Mouse (Mus musculus): ENCODE measurements around the gene Foxp4.
"Not testable (repeated sequence)": the region's sequence is repeated elsewhere in the genome, so short reads cannot be mapped to it uniquely, and the experiment has no call there.

Foxp4 gene

GRCm38 (mm10) chr17:47855544-47855943 is 68.9 kb downstream of the Foxp4 start:
- CTCF ChIA-PET = interaction anchor here (0.6 kb wide), 1 partner anchor 11 kb away, joined by 4 read pairs; no protein-coding TSS in a partner anchor

- CTCF ChIA-PET = no interaction called here
Observed at GRCm38 (mm10) chr17:47854908-47855307, 69.5 kb downstream of the Foxp4 start.

- CTCF ChIA-PET = no interaction called here
Observed at GRCm38 (mm10) chr17:47853760-47854159, 70.7 kb downstream of the Foxp4 start.

GRCm38 (mm10) chr17:47853336-47853735 is 71.1 kb downstream of the Foxp4 start:
- CTCF ChIA-PET = no interaction called here

- CTCF ChIA-PET = not testable (repeated sequence)
Observed at GRCm38 (mm10) chr17:47851798-47852360, 72.6 kb downstream of the Foxp4 start.

GRCm38 (mm10) chr17:47850639-47851314 is 73.7 kb downstream of the Foxp4 start:
- CTCF ChIA-PET = interaction anchor here (0.6 kb wide), 1 partner anchor 14 kb away, joined by 3 read pairs; no protein-coding TSS in a partner anchor

GRCm38 (mm10) chr17:47850035-47850434 is 74.4 kb downstream of the Foxp4 start:
- CTCF ChIA-PET = interaction anchor here (0.7 kb wide), 1 partner anchor 113 kb away, joined by 7 read pairs; no protein-coding TSS in a partner anchor

GRCm38 (mm10) chr17:47847985-47848384 is 76.5 kb downstream of the Foxp4 start:
- CTCF ChIA-PET = no interaction called here

GRCm38 (mm10) chr17:47845609-47846008 is 78.8 kb downstream of the Foxp4 start:
- CTCF ChIA-PET = no interaction called here

- CTCF ChIA-PET = no interaction called here
Observed at GRCm38 (mm10) chr17:47843465-47843864, 81.0 kb downstream of the Foxp4 start.

GRCm38 (mm10) chr17:47841931-47842623 is 82.4 kb downstream of the Foxp4 start:
- CTCF ChIA-PET = interaction anchor here (0.6 kb wide), 1 partner anchor 23 kb away, joined by 14 read pairs; no protein-coding TSS in a partner anchor

GRCm38 (mm10) chr17:47841521-47841920 is 82.9 kb downstream of the Foxp4 start:
- CTCF ChIA-PET = interaction anchor here (0.6 kb wide), 1 partner anchor 24 kb away, joined by 14 read pairs; no protein-coding TSS in a partner anchor

- CTCF ChIA-PET = no interaction called here
Observed at GRCm38 (mm10) chr17:47837808-47838207, 86.6 kb downstream of the Foxp4 start.

- CTCF ChIA-PET = no interaction called here
Observed at GRCm38 (mm10) chr17:47834482-47834767, 90.0 kb downstream of the Foxp4 start, which contains the start of gene Mdfi. Mdfi (minus strand) TSS chr17:47834691.

- CTCF ChIA-PET = no interaction called here
Observed at GRCm38 (mm10) chr17:47833628-47834481, 90.6 kb downstream of the Foxp4 start.

GRCm38 (mm10) chr17:47833029-47833627 is 91.3 kb downstream of the Foxp4 start:
- CTCF ChIA-PET = no interaction called here

GRCm38 (mm10) chr17:47832501-47833028 is 91.9 kb downstream of the Foxp4 start:
- CTCF ChIA-PET = no interaction called here

GRCm38 (mm10) chr17:47831772-47832171 is 92.7 kb downstream of the Foxp4 start:
- CTCF ChIA-PET = no interaction called here

- CTCF ChIA-PET = no interaction called here
Observed at GRCm38 (mm10) chr17:47831161-47831560, 93.3 kb downstream of the Foxp4 start.

- CTCF ChIA-PET = no interaction called here
Observed at GRCm38 (mm10) chr17:47821339-47821738, 103.1 kb downstream of the Foxp4 start.

GRCm38 (mm10) chr17:47818038-47818725 is 106.3 kb downstream of the Foxp4 start:
- CTCF ChIA-PET = interaction anchor here (0.6 kb wide), 1 partner anchor 18 kb away, joined by 5 read pairs; no protein-coding TSS in a partner anchor
